Mouse (Mus musculus) liver, embryonic 16.5 days (tissue): ENCODE data around the gene Pla2g3. TPM values are rescaled to one million over a fixed set of nuclear protein-coding genes. Genes with fewer than 3 reads are reported as not detected.

Source experiments
- ATAC-seq: fragments of 200-750 bp; cut with Nextera tagmentation; 2 replicates; pipeline ENCODE4 v1.8.0; 2017; ENCODE audit warnings: low read depth, mild to moderate bottlenecking, moderate number of reproducible peaks, moderate library complexity
- H3K27ac ChIP-seq: fragments of 300-500 bp; sonication (generic); 2 replicates; pipeline ENCODE4 v1.5.1; 2014; ENCODE audit warnings: mild to moderate bottlenecking, low read length
- H3K27me3 ChIP-seq: fragments of 300-500 bp; sonication (generic); 2 replicates; pipeline ENCODE4 v1.6.1; 2014; ENCODE audit warnings: low read depth, low read length, mixed read lengths; ENCODE audit not compliant: control insufficient read depth, insufficient read depth
- H3K36me3 ChIP-seq: fragments of 300-500 bp; sonication (generic); 2 replicates; pipeline ENCODE4 v1.6.1; 2014; ENCODE audit warnings: mild to moderate bottlenecking; ENCODE audit not compliant: control insufficient read depth, insufficient read depth
- H3K4me1 ChIP-seq: fragments of 300-500 bp; sonication (generic); 2 replicates; pipeline ENCODE4 v1.6.1; 2014; ENCODE audit warnings: low read depth, low read length, mixed read lengths; ENCODE audit not compliant: control insufficient read depth
- H3K4me2 ChIP-seq: fragments of 300-500 bp; sonication (generic); 2 replicates; pipeline ENCODE4 v1.6.1; 2014; ENCODE audit warnings: low read depth, low read length, mixed read lengths
- H3K4me3 ChIP-seq: fragments of 300-500 bp; sonication (generic); 2 replicates; pipeline ENCODE4 v1.5.1; 2014; ENCODE audit warnings: low read depth, mild to moderate bottlenecking, low read length
- H3K9ac ChIP-seq: fragments of 300-500 bp; sonication (generic); 2 replicates; pipeline ENCODE4 v1.6.1; 2014; ENCODE audit warnings: low read depth, low read length
- H3K9me3 ChIP-seq: fragments of 300-500 bp; sonication (generic); replicated peaks from 2 replicates; pipeline ENCODE4 v1.6.1; 2016; ENCODE audit warnings: low read length; ENCODE audit not compliant: control insufficient read depth
- WGBS: fragments of 180-500 bp; shearing (Covaris S2); extraction: QIAGEN DNeasy Blood & Tissue Kit; methylation state at CpG from one replicate; pipeline ENCODE4 v1.1.7; 2014; ENCODE audit not compliant: insufficient replicate concordance; 5-methylcytosine and 5-hydroxymethylcytosine counted together
- polyA plus RNA-seq: library from polyadenylated mRNA; unstranded; fragments of >200 nt; fragmentation: Nextera tagmentation; extraction: Ambion mirVana; gene quantifications from 2 replicates; pipeline ENCODE4 v1.2.1, GENCODE M21; 2015

The Pla2g3 gene
- polyA plus RNA-seq, 1 experiment from 2014 or later: 0.09 TPM

DNA sequence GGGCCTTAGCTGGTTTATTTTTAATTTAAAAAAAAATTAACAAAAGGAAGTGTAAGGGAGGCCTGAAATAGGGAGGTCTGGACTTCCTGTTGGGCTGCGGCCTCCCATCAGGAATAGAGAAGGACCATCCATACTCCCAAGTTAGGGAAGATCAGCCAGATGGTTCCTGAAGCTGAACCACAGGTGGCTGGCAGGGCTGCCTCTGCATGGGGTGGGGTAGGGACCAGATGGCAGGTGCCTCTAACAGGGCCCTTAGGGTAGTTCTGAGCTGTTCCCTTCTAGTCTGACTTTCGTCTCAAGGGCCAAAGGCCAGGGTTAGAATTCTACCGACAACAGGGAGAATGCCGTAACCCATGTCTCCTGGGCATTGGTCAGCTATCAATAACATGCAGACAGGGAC lies 27.6 kb downstream of the Pla2g3 start:
- Histone ChIP-seq H3K27me3 (peaks cover 37% of the 10 kb centered on the region), H3K9ac (no peak overlapping the region), H3K36me3 (no peaks in the 10 kb centered on the region), H3K4me1 (peaks cover 13% of the 10 kb centered on the region), H3K27ac (no peak overlapping the region), H3K4me2 (no peak overlapping the region), H3K9me3 (no peaks in the 10 kb centered on the region), H3K4me3 (no peak overlapping the region)
- 71% methylated on average over 4 of the region's 4 CpGs for WGBS
- no peak for ATAC-seq

DNA sequence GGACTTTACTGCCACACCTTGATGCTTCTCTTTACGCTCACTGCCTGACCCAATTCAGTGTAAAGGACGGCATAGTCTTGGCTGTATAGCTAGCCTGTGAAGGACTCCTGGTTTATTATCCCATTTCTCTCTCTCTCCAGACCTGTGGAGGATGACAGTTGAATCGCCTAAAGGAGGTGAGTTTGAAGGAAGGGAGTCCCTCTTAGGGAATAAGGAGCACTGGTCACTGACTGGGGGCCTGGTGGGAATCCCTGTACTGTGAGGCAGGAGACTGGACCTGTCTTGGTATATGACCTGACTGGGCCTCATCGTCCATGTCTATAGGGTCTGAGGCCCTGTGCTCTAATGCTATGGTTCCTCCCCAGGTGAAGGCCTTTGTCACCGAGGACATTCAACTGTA lies 28.0 kb downstream of the Pla2g3 start:
- H3K4me1 ChIP-seq: peaks cover 13% of the 10 kb centered on the region
- no peak overlapping the region for H3K4me3 ChIP-seq
- no peaks in the 10 kb centered on the region for H3K9me3 ChIP-seq
- H3K4me2 ChIP-seq: no peak overlapping the region
- no peak for ATAC-seq
- no peak overlapping the region for H3K27ac ChIP-seq
- H3K27me3 ChIP-seq: peaks cover 37% of the 10 kb centered on the region
- H3K36me3 ChIP-seq: no peaks in the 10 kb centered on the region
- no peak overlapping the region for H3K9ac ChIP-seq
- whole genome bisulfite sequencing: 61% methylated on average over 5 of the region's 5 CpGs

DNA sequence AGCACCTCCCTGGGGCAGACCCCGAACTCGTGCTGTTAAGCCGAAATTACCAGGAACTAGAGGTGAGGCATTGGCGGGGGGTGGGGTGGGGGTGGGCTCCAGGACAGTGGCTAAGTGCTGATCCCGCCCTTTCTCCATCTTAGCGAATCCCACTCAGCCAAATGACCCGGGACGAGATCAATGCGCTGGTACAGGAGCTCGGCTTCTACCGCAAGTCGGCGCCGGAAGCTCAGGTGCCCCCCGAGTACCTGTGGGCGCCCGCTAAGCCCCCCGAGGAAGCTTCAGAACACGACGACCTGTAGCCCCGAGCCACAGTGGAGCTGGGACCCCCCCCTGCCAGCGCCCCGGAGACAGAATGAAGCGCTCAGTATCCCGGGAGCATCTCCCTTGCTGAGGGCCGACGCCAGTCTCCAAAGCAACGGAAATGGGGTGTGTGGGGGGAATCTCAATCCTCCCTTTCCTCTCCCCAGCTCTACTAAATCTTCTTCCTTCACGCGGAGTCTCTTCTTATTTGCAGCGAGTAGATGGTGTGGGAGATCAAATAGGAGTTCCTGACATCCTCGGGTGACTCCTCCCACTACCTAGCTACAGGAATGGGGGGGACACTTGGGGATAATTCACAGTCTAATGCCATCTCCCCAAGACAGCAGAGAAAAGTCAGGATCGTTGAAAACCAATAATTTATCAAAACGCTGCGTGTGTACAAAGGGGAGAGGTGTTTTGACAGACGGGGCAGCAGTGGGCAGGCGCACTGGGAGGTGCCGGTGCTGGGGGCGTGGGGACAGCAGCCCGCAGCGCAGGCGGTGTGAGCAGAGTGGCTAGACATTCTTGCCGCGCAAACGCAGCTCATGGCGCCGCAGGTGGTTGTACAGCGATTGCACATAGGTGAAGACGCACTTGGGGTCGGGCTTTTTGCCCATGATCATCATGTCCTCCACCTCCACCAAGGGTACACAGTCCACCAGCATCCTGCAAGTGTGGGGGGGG lies 29.1 kb downstream of the Pla2g3 start:
- peaks cover 37% of the 10 kb centered on the region for H3K27me3 ChIP-seq
- no peak overlapping the region for H3K27ac ChIP-seq
- H3K9me3 ChIP-seq: no peaks in the 10 kb centered on the region
- H3K4me3 ChIP-seq: peak overlapping the region; percentile 9; the same call in 1 of the 2 replicates
- 0 out of 2 replicates have a peak, but pooled peaks have one; percentile 19 for ATAC-seq
- H3K4me1 ChIP-seq: peaks cover 13% of the 10 kb centered on the region
- peak overlapping the region; percentile 46 for H3K4me2 ChIP-seq
- no peak overlapping the region for H3K9ac ChIP-seq
- 0 out of 2 replicates have a peak, but pooled peaks cover 1% of the 10 kb centered on the region for H3K36me3 ChIP-seq
- 3% methylated on average over 50 of the region's 50 CpGs for WGBS

DNA sequence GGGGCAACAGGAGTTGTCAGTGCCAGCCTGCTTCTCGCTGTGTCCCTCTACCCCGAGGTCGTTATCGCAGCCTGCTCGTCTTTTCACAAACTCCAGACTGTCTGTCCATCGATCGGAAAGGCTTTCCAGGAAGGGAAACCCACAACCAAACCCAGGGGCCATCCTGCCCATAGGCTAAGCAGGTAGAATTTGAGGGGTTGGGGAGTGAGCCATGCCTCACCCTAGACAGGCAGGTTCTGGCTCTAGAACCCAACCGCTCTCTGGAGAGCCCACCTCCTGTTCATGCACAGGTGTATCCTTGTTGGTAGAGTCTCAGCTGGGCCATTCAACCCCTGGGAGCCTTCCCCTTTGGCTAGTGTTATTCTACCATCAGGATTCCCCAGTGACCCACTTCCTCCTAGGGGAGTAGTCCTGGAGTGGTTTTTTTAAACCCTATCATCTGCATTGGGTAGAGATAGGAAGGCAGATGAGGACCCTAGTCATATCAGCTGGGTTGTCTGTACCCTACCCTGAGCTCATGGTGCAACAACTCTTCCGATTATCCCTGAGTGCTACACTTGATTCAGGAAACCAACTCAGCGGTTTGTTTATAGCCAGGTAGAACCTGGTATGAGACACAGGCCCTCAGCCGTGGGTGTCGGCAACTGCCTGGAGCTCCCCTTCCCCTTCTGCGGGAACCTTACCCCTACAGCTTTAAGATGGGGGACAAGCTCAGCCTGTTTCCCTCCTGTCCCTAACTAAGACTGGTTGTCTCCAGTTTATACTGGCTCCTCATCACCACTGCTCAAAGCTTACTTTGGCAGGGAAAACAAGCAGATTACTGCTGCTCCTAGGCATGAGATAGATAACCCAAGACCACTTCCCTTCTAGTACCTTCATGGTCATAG lies 30.0 kb downstream of the Pla2g3 start:
- Histone ChIP-seq H3K9ac (no peak overlapping the region), H3K4me1 (peaks cover 13% of the 10 kb centered on the region), H3K4me3 (no peak overlapping the region), H3K27ac (no peak overlapping the region), H3K4me2 (peak overlapping the region; percentile 46), H3K9me3 (no peaks in the 10 kb centered on the region), H3K36me3 (peaks cover 5% of the 10 kb centered on the region; the same call in 1 of the 2 replicates), H3K27me3 (peaks cover 37% of the 10 kb centered on the region)
- WGBS: 30% methylated on average over 13 of the region's 13 CpGs
- ATAC-seq: no peak

DNA sequence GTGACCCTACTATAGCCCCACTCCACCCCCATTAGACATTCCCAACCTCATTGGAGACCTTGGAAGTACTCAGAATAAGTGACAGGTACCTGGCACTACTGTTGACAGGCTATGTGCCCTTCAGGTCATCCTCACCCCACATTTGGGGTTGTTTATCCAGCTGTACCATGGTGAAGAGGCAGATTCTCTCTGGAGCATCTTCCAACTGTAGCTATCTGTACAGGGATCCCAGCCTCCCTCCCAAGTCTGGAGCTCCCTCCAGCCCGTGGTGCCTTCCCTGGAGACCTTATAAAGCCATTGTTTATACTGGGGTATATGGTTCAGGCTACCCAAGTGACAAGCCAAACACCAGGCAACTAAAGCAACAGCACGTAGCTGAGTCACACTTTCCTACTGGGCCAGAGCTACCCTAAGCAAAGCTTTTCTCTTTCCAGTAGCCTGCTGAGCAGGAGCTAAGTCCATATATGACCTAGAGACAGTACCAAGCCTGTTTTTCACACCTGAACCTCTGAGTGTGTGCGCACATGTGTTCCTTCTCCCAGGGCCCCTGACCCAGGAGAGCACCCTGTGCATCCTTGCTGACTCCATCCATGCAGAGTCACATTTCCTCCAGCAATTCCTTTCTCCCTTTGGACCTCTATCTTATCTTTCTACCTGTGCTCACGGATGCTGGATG lies 31.1 kb downstream of the Pla2g3 start:
- no peaks in the 10 kb centered on the region for H3K9me3 ChIP-seq
- 51% methylated on average over 4 of the region's 4 CpGs for WGBS
- H3K27ac ChIP-seq: no peak overlapping the region
- H3K36me3 ChIP-seq: peaks cover 5% of the 10 kb centered on the region; the same call in 1 of the 2 replicates
- ATAC-seq: no peak
- peaks cover 37% of the 10 kb centered on the region for H3K27me3 ChIP-seq
- H3K4me2 ChIP-seq: no peak overlapping the region
- H3K4me1 ChIP-seq: peaks cover 13% of the 10 kb centered on the region
- no peak overlapping the region for H3K4me3 ChIP-seq
- H3K9ac ChIP-seq: no peak overlapping the region

DNA sequence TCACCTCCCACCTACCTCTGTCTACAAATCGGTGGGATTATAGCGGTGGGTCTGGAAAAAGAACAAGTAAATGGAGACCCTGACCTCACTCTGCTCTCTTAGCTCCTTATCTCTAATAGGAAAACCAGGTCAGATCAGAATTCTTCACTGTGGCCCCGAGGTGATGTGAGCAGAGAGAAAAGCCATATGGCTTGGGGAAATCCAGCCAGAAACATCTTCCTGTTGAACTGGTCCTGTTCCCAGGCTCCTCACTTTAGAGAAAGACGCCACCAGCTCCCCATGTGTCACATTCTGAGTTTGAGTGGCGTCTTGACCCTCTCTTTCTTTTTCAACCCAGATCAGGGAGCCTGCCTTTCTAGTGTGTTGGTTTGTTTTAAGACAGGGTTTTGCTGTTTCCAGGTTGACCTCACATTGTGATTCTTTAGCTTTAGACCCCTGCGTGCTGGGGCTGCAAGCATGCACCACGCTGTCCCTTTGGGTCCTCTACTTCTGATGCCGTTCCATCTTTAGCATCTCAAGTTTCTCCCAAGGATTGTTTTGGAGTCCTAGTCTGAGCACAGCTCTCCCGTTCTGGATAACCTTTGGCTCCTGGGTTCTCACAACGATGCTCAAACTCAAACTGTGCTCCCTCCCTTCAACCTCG lies 31.8 kb downstream of the Pla2g3 start:
- ATAC-seq: no peak
- peaks cover 5% of the 10 kb centered on the region; the same call in 1 of the 2 replicates for H3K36me3 ChIP-seq
- H3K27ac ChIP-seq: no peak overlapping the region
- 65% methylated on average over 11 of the region's 11 CpGs for WGBS
- H3K9ac ChIP-seq: no peak overlapping the region
- H3K4me3 ChIP-seq: no peak overlapping the region
- peaks cover 9% of the 10 kb centered on the region for H3K4me1 ChIP-seq
- peaks cover 36% of the 10 kb centered on the region for H3K27me3 ChIP-seq
- no peaks in the 10 kb centered on the region for H3K9me3 ChIP-seq
- H3K4me2 ChIP-seq: no peak overlapping the region

DNA sequence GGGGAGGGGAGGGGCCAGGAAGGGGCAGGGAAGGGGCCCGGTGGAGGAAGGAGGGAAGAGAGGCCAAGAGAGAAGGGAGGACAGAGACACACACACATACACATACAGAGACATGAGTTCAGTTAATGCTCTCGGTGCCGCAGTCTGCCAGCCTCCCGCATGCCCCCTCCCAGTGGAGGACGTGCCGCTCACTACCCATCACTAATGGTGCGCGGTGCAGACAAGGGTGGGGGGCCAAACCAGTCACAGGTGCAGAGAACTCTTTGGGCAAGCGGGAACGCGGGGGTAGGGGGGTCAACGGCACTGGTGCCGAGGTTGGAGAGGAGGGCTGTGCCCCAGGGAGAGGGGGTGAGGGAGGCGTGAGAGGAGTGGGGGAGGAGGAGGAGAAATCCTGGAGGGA lies 32.8 kb downstream of the Pla2g3 start:
- Histone ChIP-seq H3K4me2 (no peak overlapping the region), H3K9ac (no peak overlapping the region), H3K9me3 (no peaks in the 10 kb centered on the region), H3K27me3 (peaks cover 25% of the 10 kb centered on the region), H3K4me3 (no peak overlapping the region), H3K27ac (no peak overlapping the region), H3K4me1 (peaks cover 5% of the 10 kb centered on the region), H3K36me3 (peaks cover 5% of the 10 kb centered on the region; the same call in 1 of the 2 replicates)
- no peak for ATAC-seq
- 78% methylated on average over 14 of the region's 14 CpGs for WGBS
